Mouse (Mus musculus) midbrain, embryonic 15.5 days (tissue): Measurements from ENCODE around the gene Endod1. TPM values are rescaled to one million over a fixed set of nuclear protein-coding genes. Genes with fewer than 3 reads are reported as not detected.

Source experiments
- ATAC-seq: fragments of 200-750 bp; cut with Nextera tagmentation; replicated peaks from 2 replicates; pipeline ENCODE4 v1.8.0; 2017; ENCODE audit warnings: moderate TSS enrichment
- H3K27ac ChIP-seq: fragments of 300-500 bp; sonication (generic); 2 replicates; pipeline ENCODE4 v1.5.1; 2015; ENCODE audit warnings: mild to moderate bottlenecking, inconsistent platforms
- H3K27me3 ChIP-seq: fragments of 300-500 bp; sonication (generic); replicated peaks from 2 replicates; pipeline ENCODE4 v1.6.1; 2015; ENCODE audit warnings: inconsistent platforms
- H3K36me3 ChIP-seq: fragments of 300-500 bp; sonication (generic); replicated peaks from 2 replicates; pipeline ENCODE4 v1.6.1; 2015; ENCODE audit warnings: inconsistent platforms
- H3K4me1 ChIP-seq: fragments of 300-500 bp; sonication (generic); 2 replicates; pipeline ENCODE4 v1.6.1; 2015; ENCODE audit warnings: inconsistent platforms
- H3K4me2 ChIP-seq: fragments of 300-500 bp; sonication (generic); 2 replicates; pipeline ENCODE4 v1.6.1; 2015; ENCODE audit warnings: inconsistent platforms, mild to moderate bottlenecking, moderate library complexity
- H3K4me3 ChIP-seq: fragments of 300-500 bp; sonication (generic); 2 replicates; pipeline ENCODE4 v1.5.1; 2015; ENCODE audit warnings: mild to moderate bottlenecking, inconsistent platforms
- H3K9ac ChIP-seq: fragments of 300-500 bp; sonication (generic); 2 replicates; pipeline ENCODE4 v1.6.1; 2015; ENCODE audit warnings: mild to moderate bottlenecking, inconsistent platforms
- H3K9me3 ChIP-seq: fragments of 300-500 bp; sonication (generic); 2 replicates; pipeline ENCODE4 v1.6.1; 2016; ENCODE audit warnings: inconsistent platforms
- WGBS: fragments of 180-500 bp; shearing (Covaris S2); methylation state at CpG from one replicate; pipeline ENCODE4 v1.1.7; 2015; ENCODE audit warnings: mixed read lengths; 5-methylcytosine and 5-hydroxymethylcytosine counted together
- polyA plus RNA-seq: library from polyadenylated mRNA; unstranded; fragments of >200 nt; fragmentation: Nextera tagmentation; extraction: Ambion mirVana; gene quantifications from 2 replicates; pipeline ENCODE4 v1.2.1, GENCODE M21; 2015

Endod1 gene
- polyA plus RNA-seq, 1 experiment from 2014 or later: 27.4 TPM

DNA sequence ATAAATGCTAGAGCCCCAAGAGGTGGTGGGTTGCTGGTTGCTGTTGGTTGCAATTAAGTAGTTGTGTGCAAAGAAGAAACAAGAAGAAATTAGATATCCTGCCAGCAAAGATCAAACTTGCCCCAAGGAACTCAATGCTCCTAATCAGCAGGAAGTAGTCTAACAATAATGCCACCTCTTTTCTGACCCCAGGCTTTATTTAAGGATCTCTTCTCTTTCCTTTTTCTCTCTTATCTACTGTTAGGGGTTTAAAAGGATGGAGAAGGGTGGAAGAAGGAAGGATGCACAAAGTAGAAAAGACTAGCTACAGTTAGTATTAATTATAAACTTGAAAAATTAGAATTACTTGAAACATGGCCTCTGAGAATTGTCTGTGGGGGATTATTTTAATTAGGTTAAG lies 8.9 kb downstream of the Endod1 start:
- Histone ChIP-seq H3K9ac (no peak overlapping the region), H3K4me3 (no peak overlapping the region), H3K4me1 (no peaks in the 10 kb centered on the region), H3K27me3 (no peaks in the 10 kb centered on the region), H3K9me3 (no peaks in the 10 kb centered on the region), H3K36me3 (no peaks in the 10 kb centered on the region), H3K27ac (no peak overlapping the region), H3K4me2 (no peak overlapping the region)
- no peak for ATAC-seq

DNA sequence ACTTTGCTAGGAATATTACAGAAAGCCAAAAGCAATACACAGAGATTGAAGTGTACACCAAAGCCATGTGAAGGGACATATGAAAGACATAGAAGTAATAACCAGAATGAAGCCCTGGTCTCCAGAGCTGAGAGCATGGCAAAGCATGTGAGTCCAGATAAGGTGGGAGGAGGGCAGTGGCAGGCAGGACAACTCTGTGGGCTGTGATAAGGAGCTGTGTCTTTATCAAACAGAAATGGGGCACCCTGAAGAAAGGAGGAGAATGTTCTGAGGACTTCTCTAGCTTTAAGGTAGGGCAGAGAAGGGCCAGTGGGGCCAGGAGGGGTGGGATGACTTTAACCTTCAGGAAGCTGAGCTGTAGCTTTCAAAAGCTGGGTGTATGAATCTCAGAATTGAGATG lies 12.0 kb downstream of the Endod1 start:
- H3K4me1 ChIP-seq: no peaks in the 10 kb centered on the region
- H3K36me3 ChIP-seq: no peaks in the 10 kb centered on the region
- H3K4me2 ChIP-seq: no peak overlapping the region
- H3K27me3 ChIP-seq: no peaks in the 10 kb centered on the region
- no peak overlapping the region for H3K9ac ChIP-seq
- H3K9me3 ChIP-seq: no peaks in the 10 kb centered on the region
- no peak overlapping the region for H3K27ac ChIP-seq
- no peak overlapping the region for H3K4me3 ChIP-seq
- no peak for ATAC-seq

DNA sequence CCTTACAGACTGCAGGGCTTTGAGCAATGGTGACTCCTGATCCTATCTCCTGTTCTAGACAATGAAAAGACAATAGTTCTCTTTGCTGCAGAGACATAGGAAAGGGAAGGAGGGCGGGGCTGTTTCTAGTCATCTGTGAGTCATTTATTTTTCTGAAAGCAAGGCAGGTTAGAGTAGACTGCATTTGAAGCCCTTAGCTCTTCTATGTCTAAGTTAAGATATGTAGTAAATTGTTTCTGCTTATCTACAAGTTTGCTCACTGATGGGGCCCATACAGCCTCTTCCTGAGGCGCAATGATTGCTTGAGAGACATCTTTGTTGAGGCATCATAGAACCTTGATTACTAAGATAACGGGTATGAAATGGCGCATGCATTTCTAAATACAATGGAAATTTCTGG lies 13.5 kb downstream of the Endod1 start:
- no peak for ATAC-seq
- Histone ChIP-seq H3K27ac (no peak overlapping the region), H3K27me3 (no peaks in the 10 kb centered on the region), H3K9ac (no peak overlapping the region), H3K4me2 (no peak overlapping the region), H3K4me1 (no peaks in the 10 kb centered on the region), H3K36me3 (no peaks in the 10 kb centered on the region), H3K9me3 (no peaks in the 10 kb centered on the region), H3K4me3 (no peak overlapping the region)
- 96% methylated on average over 4 of the region's 4 CpGs for WGBS

DNA sequence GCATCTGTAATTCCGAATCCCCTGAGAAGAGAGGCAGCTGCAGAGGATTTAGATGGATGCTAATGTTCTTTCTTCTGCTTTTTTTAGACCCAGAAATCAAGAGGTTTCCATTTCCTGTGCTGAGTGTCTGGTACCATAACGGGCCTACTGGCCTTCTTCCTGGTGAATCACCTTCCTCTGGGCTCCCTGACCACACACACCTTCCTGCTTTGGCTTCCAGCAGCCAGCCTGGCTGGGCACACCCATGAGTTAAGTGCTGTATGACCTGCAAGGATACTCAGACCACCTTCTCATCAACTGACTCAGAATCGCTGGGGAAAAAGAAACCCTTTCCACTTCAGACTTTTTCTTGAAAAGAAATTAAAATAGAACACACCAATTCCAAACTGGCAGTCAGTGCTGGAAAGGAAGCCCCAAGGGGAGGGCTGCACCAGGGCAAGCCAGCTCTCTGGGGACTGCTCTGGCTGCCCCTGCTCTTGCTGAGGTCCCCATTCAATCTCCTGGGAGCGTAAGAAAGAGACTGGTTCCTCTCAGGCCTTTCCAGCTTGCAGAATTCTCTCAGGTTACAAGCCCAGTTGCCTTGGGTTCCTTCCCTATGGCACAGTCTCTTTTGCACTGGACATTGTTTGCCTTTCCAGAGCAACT lies 15.7 kb downstream of the Endod1 start:
- Histone ChIP-seq H3K4me3 (no peak overlapping the region), H3K4me2 (no peak overlapping the region), H3K27ac (no peak overlapping the region), H3K9ac (no peak overlapping the region), H3K36me3 (no peaks in the 10 kb centered on the region), H3K27me3 (no peaks in the 10 kb centered on the region), H3K9me3 (no peaks in the 10 kb centered on the region), H3K4me1 (no peaks in the 10 kb centered on the region)
- ATAC-seq: no peak
- 63% methylated on average over 4 of the region's 4 CpGs for WGBS

DNA sequence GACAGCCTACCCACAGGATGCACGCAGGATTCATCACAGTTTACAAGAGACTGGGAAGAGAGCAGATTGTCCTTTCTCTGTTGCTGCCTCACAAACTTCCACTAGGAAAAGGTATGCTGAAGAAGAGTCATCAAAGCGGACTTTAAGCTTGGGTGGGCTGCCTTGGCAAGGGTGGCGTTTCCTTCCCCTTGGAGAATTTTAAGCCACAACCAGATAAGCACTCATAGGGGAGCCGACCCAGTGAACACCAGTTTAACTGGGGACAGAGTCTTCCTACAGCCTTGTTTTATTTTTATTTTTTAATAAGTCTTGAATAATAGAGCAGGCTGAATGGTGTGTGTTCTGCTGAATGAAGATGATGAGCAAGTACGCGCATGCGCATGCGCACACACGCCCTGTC lies 16.6 kb downstream of the Endod1 start:
- no peak overlapping the region for H3K4me3 ChIP-seq
- H3K27me3 ChIP-seq: no peaks in the 10 kb centered on the region
- H3K9me3 ChIP-seq: no peaks in the 10 kb centered on the region
- H3K36me3 ChIP-seq: no peaks in the 10 kb centered on the region
- H3K4me2 ChIP-seq: no peak overlapping the region
- WGBS: 96% methylated on average over 9 of the region's 9 CpGs
- H3K27ac ChIP-seq: no peak overlapping the region
- no peaks in the 10 kb centered on the region for H3K4me1 ChIP-seq
- ATAC-seq: no peak
- no peak overlapping the region for H3K9ac ChIP-seq

DNA sequence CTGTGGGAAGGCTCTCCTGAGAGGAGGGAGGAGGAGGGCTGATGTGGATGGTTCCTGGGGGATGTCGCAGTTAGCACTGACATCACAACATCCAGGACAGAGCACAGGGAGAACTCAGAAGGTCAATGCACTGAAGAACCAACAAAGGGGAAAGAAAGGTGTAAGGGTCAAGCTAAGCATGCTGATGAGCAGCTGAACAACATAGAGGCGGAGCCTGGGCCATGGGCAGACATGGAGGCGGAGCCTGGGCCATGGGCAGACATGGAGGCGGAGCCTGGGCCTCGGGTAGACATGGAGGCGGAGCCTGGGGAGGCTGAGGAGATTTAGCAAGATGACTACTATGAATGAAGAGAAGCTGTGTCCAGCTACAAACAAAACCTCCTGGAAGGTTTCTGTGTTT lies 17.8 kb downstream of the Endod1 start:
- no peak overlapping the region for H3K4me2 ChIP-seq
- no peaks in the 10 kb centered on the region for H3K36me3 ChIP-seq
- WGBS: 83% methylated on average over 6 of the region's 6 CpGs
- H3K27ac ChIP-seq: no peak overlapping the region
- no peak for ATAC-seq
- no peak overlapping the region for H3K9ac ChIP-seq
- no peaks in the 10 kb centered on the region for H3K27me3 ChIP-seq
- no peak overlapping the region for H3K4me3 ChIP-seq
- H3K9me3 ChIP-seq: no peaks in the 10 kb centered on the region
- H3K4me1 ChIP-seq: no peaks in the 10 kb centered on the region

DNA sequence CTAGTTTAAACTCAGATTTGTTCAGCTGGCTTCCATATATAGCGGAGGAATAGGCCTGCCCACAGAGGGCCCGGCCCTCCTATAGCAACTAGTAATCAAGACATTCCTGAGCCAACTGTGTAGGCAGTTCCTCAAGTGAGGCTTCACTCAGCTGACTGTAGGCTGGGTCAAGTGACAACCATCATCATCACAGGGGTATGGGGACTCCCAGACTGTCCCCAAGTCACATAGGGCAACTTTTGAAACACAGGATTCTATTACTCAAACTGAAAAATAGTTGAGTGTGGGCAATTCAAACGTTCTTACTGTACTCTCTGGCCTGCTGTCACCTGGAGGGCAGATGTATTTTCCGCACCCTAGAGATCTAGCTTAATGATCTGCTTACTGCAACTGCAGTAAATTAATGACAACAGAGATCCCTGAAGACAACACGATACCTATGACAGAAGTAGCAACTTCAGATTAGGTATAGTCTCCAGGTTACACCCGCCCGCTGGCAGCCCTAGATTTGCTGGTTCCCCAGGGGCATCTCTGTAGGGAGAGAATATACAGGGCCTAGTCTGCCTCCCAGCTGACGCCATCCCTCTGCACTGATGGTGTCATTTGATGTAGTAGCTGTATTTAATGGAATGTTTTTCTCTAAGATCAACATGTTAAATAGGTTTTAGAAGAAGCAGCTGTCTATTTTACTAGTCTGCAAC lies 19.1 kb downstream of the Endod1 start:
- H3K4me1 ChIP-seq: no peaks in the 10 kb centered on the region
- H3K4me2 ChIP-seq: no peak overlapping the region
- no peaks in the 10 kb centered on the region for H3K27me3 ChIP-seq
- no peaks in the 10 kb centered on the region for H3K9me3 ChIP-seq
- no peak for ATAC-seq
- 90% methylated on average over 8 of the region's 8 CpGs for WGBS
- H3K9ac ChIP-seq: no peak overlapping the region
- no peak overlapping the region for H3K27ac ChIP-seq
- no peaks in the 10 kb centered on the region for H3K36me3 ChIP-seq
- H3K4me3 ChIP-seq: no peak overlapping the region

DNA sequence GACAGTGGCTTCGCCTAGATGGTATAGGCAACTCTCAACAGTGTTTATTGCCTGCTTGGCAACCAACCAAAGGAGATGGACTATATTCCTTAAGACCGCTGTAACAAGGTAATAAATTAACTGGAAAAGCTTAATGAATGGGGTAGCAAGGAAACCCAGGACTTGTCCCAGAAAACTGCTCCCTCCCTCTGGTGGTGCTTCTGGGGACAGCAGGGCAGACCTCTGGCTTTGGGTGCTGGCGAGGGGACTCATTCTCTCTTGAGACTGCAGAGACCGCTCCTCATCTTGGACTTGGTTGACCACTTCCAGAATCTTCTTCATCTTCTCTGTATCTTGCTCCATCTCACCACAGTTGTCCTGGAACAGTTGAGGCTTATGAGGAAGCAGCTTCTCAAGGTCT lies 24.3 kb downstream of the Endod1 start:
- no peak overlapping the region for H3K4me2 ChIP-seq
- H3K4me3 ChIP-seq: no peak overlapping the region
- H3K4me1 ChIP-seq: 0 out of 2 replicates have a peak, but pooled peaks cover 4% of the 10 kb centered on the region
- H3K36me3 ChIP-seq: no peaks in the 10 kb centered on the region; the same call in 1 of the 2 replicates
- no peak overlapping the region for H3K27ac ChIP-seq
- H3K9me3 ChIP-seq: no peaks in the 10 kb centered on the region
- 81% methylated on average over 4 of the region's 4 CpGs for WGBS
- ATAC-seq: no peak
- no peak overlapping the region for H3K9ac ChIP-seq
- no peaks in the 10 kb centered on the region for H3K27me3 ChIP-seq

DNA sequence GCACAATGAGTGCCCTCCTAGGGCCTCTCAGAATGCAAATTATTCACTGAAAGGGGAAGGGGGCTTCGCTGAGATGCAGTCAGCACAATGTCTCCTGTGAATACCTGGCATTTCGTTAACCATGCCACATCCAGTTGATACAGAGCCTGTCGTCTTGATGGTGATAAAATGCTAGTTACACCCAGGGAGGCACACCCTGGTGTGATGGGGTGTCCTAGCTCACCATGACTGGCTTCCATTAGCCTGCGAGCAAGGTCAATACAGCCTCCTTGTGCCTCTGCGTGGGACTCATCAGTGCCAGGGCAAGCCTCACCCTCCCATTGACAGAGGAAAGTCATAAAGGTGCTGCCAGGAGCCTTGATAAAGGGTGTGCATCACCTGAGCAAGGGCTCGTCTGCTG lies 26.5 kb downstream of the Endod1 start:
- 63% methylated on average over 6 of the region's 6 CpGs for WGBS
- H3K4me1 ChIP-seq: 0 out of 2 replicates have a peak, but pooled peaks cover 4% of the 10 kb centered on the region
- H3K27ac ChIP-seq: no peak overlapping the region
- ATAC-seq: no peak
- no peak overlapping the region for H3K4me3 ChIP-seq
- no peak overlapping the region for H3K9ac ChIP-seq
- H3K27me3 ChIP-seq: no peaks in the 10 kb centered on the region
- H3K4me2 ChIP-seq: no peak overlapping the region
- H3K36me3 ChIP-seq: no peaks in the 10 kb centered on the region; the same call in 1 of the 2 replicates
- H3K9me3 ChIP-seq: no peaks in the 10 kb centered on the region

DNA sequence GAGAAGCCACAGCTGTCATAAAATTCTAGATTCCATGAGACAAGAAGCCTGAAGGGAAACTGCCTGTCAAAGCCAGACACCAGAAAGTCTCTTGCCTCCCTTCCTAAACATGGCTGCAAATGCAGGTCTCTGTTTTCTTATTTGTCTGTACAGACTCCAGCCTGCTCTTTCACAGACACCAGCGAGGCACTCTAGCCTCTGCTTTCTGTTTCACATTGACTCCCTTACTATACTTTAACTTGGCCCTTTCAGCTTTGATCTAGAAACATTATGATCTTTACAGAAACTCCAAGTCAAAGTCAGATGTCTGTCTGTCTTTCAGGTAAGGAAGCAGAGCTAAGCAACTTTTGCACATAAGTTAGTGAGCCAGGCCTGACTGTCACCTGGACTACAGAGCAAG lies 29.0 kb downstream of the Endod1 start:
- ATAC-seq: no peak
- H3K9ac ChIP-seq: no peak overlapping the region
- no peaks in the 10 kb centered on the region for H3K27me3 ChIP-seq
- no peaks in the 10 kb centered on the region; the same call in 1 of the 2 replicates for H3K36me3 ChIP-seq
- 0 out of 2 replicates have a peak, but pooled peaks cover 4% of the 10 kb centered on the region for H3K4me1 ChIP-seq
- no peak overlapping the region for H3K4me2 ChIP-seq
- WGBS: 73% methylated on average over 1 of the region's 1 CpGs
- H3K27ac ChIP-seq: no peak overlapping the region
- no peaks in the 10 kb centered on the region for H3K9me3 ChIP-seq
- no peak overlapping the region for H3K4me3 ChIP-seq

DNA sequence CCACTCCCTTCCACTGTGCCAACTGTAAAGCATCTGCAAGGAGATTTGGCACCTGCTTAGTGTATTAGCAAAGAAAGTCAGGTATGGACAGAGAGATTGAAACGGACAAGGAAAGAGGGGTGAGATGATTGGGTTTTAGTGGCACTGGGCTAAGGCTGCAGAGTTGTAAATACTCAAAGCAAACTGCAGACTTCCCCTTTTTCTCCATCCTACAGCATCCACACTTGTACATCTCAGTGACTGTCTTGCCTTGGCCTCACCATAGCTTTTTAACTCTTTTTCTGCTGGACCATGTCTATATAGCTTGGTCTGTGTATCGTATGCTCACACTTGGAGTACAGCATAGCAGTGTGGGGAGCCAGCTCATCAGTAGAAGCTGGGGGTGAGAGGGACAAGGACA lies 30.5 kb downstream of the Endod1 start:
- Histone ChIP-seq H3K36me3 (no peaks in the 10 kb centered on the region), H3K9me3 (no peaks in the 10 kb centered on the region), H3K4me3 (no peak overlapping the region), H3K9ac (no peak overlapping the region), H3K27me3 (no peaks in the 10 kb centered on the region), H3K4me2 (no peak overlapping the region), H3K27ac (no peak overlapping the region), H3K4me1 (0 out of 2 replicates have a peak, but pooled peaks cover 4% of the 10 kb centered on the region)
- 71% methylated on average over 2 of the region's 2 CpGs for WGBS
- ATAC-seq: no peak

DNA sequence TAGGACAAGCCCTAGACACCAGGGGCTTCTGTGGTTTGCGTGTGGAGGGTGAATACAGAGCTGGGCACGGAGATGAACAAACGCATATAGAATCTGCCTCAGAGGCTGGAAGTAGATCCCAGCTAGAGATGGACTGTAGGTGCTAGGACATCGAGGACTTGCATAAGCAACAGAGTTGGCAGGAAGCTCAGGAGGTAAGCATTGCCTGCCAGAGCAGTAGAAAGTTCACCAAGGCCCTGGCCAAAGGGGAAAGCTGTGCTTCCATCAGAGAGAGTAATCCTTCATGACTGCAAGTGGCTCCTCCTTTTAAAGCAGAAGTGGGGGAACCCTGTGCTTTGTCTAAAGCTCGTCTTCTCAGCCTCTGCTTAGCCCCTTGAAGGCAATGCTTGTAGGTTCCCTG lies 31.9 kb downstream of the Endod1 start:
- Histone ChIP-seq H3K27ac (no peak overlapping the region), H3K9me3 (no peaks in the 10 kb centered on the region), H3K4me1 (no peaks in the 10 kb centered on the region), H3K36me3 (no peaks in the 10 kb centered on the region), H3K4me2 (no peak overlapping the region), H3K4me3 (no peak overlapping the region), H3K27me3 (no peaks in the 10 kb centered on the region), H3K9ac (no peak overlapping the region)
- 88% methylated on average over 5 of the region's 5 CpGs for WGBS
- ATAC-seq: no peak

DNA sequence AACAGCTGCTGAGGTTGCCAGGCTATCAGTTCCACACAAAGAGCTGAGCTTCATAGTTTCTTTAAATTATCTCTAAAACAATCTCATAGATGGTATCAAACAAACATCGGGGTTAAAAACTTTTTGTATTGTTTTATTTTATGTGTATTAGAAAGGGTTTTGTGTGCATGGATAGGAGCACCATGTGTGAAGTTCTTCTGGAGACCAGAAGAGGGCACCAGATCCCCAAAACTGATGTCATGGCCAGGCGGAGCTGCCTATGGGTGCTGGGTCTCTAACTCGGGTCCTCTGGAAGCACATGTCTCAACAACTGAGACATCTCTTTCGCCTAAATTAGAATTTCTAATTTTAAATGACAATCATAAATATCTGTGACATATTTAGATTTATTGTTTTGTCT lies 32.9 kb downstream of the Endod1 start:
- H3K9me3 ChIP-seq: no peaks in the 10 kb centered on the region
- no peak overlapping the region for H3K27ac ChIP-seq
- no peak overlapping the region for H3K4me2 ChIP-seq
- H3K27me3 ChIP-seq: no peaks in the 10 kb centered on the region
- 59% methylated on average over 4 of the region's 4 CpGs for WGBS
- H3K36me3 ChIP-seq: no peaks in the 10 kb centered on the region
- no peak overlapping the region for H3K4me3 ChIP-seq
- ATAC-seq: no peak
- H3K9ac ChIP-seq: no peak overlapping the region
- no peaks in the 10 kb centered on the region for H3K4me1 ChIP-seq
